Mouse (Mus musculus) kidney, adult 18-20 months (tissue): ENCODE results near the gene Tmem131.

Source experiments
- DNase-seq: peaks from one replicate; pipeline ENCODE4 v3.0.0; 2021

Gene Tmem131

GRCm38 (mm10) chr1:36877126-36877525, 66.3 kb downstream of the Tmem131 start:
- no peak for DNase-seq

GRCm38 (mm10) chr1:36874874-36875561, 68.4 kb downstream of the Tmem131 start:
- no peak for DNase-seq

GRCm38 (mm10) chr1:36871238-36871637, 72.2 kb downstream of the Tmem131 start:
- no peak for DNase-seq

GRCm38 (mm10) chr1:36870518-36870917, 72.9 kb downstream of the Tmem131 start:
- no peak for DNase-seq

DNA sequence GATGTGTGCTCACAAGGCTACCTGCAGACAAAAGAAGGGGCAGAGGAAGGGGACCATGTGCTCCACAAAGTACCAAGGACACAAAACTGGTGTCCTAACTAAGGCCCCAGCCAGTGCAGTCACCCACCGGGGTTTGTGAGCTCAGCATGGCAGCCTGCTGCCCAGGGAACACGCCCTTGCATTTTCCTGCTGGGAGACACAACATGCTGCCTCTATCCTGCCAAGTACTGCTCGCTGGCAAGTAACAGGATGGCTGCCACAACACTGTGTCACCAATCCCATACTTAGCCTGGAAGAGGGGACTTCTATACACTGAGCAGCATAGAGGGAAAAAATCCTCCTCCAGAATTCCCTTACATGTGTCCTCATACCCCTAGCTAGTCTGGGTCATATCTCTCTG, 78.7 kb downstream of the Tmem131 start:
- no peak for DNase-seq

DNA sequence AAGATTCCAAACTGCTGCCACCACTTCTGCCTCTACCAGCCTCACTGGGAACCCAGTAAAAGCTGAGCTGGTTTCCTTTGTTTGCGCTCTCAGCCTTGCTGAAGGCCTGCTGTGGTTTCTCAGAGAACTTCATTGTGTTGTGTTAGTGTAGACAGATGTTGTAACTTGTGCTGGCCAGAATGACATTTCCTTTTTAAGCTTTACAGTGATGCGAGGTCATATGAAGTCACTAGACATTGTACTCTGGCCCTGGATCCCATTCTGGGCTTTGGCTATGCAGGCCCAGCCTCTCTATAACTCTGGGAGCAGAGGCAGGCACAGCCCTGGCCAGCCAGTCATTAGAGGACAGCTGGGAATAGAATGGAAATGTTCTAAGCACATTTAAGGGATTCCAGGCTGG, 81.7 kb downstream of the Tmem131 start:
- DNase-seq: no peak

GRCm38 (mm10) chr1:36860876-36861275, 82.6 kb downstream of the Tmem131 start:
- DNase-seq: no peak

DNA sequence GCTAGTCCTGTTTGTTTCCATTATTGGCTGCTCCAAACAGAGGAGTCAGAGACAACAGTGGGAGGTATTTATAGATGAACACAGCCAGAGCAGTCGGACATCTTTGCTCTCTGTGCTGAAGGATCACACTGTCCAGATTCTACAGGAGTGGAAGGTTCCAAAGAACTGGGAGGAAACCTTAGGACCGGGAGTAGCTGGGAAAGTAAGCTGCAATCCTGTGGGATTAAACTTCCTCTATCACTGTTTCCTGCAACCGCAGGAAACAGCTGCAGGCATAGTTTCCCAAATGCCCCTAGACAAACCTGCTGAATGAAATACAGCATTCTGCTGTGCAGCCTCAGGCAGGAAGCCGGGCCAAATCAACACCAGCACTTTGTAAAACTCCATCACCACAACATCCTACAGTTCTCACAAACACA, 83.0 kb downstream of the Tmem131 start:
- DNase-seq: peak; percentile 10

DNA sequence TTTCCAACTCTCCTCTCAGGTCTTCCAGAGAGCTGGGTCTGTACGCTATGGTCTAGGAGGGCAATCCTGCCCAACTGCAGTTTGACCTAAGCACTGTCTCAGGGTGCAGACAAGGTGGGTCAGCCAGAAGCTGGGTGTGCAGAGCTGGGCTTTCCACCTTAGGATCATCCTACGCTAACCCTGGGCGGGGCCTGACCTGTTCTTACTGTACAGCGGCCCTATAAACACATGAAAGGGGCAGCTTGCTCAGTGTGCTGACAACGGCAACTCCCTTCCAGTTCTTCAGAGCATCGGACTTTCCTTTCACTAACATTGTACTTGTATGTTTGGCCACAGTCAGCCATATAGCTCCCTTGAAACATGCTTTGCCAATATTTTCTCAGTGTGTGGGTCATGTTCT, 86.4 kb downstream of the Tmem131 start:
- no peak for DNase-seq

- no peak for DNase-seq
Observed at GRCm38 (mm10) chr1:36854198-36854765, 89.2 kb downstream of the Tmem131 start.

GRCm38 (mm10) chr1:36852085-36852484, 91.4 kb downstream of the Tmem131 start:
- DNase-seq: no peak

GRCm38 (mm10) chr1:36851392-36851791, 92.1 kb downstream of the Tmem131 start:
- no peak for DNase-seq

DNA sequence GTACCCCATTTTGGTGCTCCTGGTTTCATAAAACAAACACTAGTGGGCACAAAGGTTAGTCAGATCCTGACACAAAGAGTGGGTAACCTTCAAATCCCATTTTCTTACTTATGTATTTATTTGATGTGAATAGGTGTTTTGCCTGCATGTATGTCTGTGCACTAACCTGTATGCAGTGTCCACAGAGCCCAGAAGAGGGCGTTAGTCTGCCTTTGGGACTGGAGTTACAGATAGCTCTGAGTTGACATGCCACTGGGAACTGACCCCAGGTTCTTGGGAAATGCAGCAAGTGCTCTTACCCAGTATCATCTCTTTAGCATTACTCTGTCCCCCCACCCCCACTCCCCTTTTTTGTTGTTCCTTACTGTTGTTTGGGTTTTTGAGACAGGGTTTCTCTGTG, 95.4 kb downstream of the Tmem131 start:
- no peak for DNase-seq

- no peak for DNase-seq
Observed at GRCm38 (mm10) chr1:36847276-36847675, 96.2 kb downstream of the Tmem131 start.

GRCm38 (mm10) chr1:36845031-36845430, 98.4 kb downstream of the Tmem131 start:
- no peak for DNase-seq

DNA sequence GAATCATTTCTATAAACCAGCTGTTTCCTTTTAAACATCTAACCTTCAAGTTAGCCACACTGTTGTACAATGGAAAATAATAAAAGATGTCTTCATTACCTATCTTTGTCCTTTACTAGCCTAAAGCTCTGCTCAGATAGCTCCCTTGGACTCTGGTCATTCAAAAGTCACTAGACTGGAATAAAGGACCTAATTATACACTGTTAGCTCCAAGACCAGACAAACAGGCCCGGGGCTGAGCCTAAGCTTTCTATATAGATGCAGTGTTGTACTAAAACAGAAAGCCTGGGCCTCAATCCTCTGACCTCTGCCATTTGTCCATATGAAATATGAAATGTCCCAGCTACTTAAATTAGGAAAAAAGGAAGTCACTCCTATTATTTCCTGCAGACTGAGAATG, 101.7 kb downstream of the Tmem131 start:
- no peak for DNase-seq

DNA sequence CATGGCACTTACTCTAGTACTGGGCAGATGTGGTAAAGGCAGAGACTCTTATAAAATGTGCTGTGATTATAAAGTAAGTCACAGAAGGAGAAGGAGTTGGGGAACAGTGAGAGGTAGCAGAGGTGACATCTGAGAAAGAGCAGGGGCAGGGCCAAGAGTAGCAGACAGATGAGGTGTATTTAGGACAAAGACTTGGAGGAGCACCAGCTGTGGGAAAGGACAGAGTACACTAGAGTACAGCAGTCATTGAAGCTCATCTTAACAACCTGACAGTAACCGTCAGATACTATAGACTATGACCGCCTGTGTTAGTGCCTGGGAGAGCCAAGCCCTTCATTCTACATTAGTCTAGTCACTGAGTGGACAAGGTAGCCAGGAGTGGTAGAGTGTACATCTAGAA, 102.5 kb downstream of the Tmem131 start:
- DNase-seq: no peak

DNA sequence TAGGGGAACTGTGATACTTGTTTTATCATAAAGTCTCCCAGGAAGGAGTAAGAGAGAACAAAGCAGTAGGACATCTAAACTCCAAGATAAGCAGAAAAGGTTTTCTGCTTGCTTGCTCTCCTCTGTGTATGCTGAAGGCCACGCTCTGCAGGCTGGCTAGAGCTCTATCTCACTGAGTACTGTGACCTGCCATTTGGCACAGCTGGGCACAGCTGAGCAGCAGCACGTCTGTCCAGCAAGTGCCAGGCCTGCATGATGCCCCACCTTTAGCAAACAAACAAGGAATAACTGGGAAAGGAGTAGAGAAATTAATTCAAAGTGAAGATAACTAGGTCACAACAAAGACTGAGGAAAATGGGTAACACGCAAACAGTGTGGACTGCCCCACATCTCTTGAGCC, 103.6 kb downstream of the Tmem131 start:
- DNase-seq: no peak

DNA sequence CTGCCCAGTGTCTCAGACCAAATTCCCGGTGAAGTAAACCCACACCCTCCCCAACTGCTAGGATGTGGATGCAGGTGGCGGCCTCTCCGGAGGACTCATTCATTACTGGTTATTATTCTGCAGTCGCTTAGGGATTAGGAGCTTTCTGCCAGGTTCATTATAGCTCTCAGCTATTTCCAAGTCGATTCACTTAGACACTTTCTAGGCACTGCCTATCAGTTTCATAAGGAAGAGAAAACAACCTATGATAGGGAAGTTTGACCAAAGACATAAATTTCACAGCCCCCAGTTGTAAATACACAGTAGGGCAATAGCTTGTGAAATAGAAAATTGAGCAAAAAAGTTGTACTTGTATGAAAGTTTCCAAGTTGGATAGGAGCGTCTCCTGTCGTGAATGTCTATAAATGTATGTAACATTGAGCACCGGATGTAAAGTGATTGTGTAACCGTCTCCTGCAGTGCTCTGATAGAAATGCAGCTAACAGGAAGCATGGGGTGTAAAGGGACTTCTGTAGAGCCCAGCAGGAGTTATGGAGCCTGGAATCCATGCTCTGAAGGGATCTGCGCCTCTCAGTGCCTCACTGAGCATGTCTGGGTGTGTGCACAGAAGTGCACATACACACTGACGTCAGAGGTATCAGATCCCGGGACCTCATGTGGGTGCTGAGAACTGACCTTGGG, 107.1 kb downstream of the Tmem131 start:
- DNase-seq: no peak

DNA sequence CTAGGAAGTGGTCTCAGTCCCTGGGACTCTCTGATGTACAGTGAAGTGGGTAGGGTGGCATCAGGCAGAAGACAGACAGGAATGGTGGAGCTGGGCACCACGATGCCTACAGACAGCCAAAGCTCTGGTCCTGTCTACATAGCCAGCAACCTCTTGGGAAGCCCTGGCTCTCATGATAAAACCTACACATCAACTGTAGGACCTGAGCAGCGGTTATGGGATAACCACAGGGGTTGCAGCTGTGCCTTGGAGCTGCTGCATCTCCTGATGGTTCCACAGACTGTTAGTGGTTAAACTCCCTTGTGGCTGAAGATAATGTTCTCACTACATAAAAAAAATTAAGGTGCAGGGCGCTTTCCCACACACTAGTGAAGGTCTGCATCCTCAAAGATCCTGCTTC, 107.9 kb downstream of the Tmem131 start:
- no peak for DNase-seq

DNA sequence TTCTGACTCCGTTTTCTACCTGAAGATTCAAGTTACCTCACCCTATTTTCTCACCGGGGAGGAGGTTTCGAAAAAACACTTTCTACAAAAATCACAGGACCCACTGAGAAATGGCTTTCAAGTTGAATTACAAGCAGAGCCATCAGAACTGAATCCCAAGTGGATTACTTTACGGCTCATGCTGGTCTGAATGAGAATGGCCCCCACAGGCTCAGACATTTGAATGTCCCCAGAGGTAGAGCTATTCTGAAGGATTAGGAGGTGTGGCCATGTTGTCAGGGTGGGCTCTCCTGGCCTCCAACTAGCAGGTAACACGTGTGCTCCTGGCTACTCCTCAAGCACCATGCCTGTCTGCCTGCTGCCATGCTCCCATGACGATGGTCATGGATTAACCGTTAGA, 109.4 kb downstream of the Tmem131 start:
- DNase-seq: no peak

DNA sequence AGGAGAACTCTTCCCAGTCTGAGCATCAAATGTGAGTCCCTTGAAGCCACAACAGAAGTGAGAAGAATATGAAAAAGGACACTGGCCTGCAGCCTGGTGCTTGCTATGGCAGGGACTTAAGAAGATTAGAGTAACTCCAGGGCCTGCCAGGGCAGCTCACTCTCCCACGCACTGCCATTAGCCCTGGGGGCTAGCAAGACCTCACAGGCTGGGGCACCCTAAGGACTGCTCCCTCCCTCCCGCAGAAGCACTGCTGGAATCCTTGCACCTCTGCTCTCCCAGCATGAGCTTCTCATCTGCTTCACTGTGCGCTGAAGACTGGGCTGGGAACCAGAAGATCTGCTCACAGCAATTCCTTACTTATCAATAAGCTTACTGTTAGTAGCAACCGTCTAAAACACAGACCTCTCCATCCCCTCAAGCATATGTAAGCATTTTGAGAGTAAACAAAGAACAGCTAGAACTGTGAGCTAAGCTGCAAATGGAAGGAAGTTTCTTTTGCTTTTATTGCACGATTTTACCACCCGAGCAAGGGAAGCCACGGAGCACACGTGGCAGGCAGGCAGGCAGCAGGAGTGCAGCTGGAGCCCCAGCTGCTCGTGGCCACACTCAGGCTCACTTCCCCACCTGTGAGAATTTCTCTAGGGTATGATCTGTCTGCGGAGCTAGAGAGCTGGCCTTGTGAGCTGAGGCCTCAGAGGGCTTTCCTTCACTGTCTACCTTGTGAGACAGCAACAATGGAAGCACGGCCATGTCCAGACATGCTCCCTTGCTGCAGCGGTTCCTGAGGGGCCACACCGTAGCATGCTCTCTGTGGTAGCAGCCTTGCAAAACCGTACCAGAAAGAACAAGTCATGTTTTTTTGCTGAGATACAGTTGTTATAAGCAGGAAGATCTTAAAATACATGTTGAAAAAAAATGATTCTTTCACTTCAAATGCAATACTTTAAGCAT, 112.3 kb downstream of the Tmem131 start:
- no peak for DNase-seq

DNA sequence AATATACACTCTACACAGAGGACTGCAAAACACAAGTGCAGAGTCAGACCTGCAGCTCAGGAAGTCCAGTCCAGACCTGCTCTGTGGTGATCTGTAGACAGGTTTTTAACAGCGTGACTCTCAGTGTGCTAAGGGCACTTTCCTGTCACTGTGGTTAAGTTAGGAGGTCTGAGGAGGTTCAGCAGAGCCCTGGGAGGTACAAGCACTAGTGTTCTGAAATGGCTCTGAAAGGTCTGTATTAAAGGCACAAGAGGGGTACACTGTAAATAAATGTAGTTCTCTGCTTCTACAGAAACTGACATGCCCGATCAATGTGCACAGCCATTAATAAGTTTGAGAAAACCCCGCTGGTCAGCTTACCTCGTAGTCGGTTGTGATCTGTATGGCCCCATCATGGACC, 119.1 kb downstream of the Tmem131 start:
- DNase-seq: no peak
